Mouse (Mus musculus) c-Kit-positive CD71-positive TER-119-negative erythroid progenitor cells, embryonic 14.5 days (primary cell): ENCODE measurements around the gene Dolk.

Experiments
- DNase-seq: peaks from one replicate; pipeline ENCODE4 v3.0.0-alpha.2; 2013; ENCODE audit warnings: low read depth

The Dolk gene

DNA sequence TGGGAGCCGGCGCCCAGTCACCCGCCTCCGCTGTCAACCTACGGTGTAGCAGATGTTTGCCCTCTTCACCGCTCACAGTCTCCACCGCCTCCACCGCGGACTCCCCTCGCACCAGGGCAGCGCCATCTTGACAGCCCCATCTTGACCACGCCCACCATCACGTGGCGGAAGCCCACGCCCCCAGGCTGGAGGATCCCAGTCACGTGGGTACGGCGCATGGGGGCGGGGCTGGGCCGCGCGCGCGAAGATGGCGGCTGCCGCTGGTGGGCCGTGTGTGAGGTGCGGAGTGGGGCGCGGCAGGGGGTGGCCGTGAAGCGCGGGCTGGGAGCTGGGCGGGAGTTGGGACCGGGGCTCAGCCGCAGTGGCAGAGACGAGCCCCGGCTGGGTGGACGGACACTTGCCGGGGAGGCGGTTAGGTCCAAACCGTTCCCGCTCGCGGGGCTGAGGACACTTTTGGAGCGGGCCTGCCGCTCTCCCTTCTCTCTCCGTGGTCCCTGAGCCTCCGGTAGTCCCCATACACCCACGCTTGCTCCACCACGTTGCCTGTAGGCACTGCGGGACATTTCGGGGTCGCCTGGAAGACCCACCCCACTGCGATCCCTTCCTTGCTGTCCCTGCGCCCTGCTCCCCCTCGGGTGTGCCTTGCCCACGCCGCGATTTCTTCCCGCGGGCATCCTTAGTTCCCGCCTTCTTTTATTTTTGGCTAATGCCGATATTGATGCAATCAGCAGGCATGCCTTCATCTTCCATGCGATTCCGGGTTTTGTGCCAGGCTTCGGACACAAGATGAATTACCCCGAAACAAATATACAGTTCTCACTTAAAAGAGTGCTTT lies at the start of gene Dolk, which contains the start of gene Nup188:
Gene Dolk (minus strand): TSS at position 143 of the 835 bp plus-strand sequence.
Gene Nup188 (plus strand): TSS at position 206 of the 835 bp plus-strand sequence.
- peak; percentile 93 for DNase-seq

DNA sequence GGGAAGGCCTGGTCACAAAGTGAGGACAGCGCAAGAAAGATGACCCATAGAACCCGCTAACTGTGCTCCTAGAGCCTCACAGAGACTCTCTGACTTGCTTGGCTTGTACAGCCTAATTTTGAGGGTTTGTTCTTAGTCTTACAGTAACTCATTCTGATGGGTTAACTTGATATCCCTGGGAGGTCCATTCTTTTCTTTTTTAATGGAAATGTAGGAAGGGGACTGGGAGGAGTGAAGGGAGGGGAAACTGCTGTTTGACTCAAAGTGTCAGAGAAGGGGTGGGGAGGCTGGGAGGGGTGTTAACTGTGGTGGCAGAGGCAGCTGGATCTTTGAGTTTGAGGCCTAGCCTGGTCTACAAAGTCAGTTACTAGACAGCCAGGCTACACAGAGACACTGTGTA lies 49.2 kb upstream of the Dolk start:
- DNase-seq, result no peak

DNA sequence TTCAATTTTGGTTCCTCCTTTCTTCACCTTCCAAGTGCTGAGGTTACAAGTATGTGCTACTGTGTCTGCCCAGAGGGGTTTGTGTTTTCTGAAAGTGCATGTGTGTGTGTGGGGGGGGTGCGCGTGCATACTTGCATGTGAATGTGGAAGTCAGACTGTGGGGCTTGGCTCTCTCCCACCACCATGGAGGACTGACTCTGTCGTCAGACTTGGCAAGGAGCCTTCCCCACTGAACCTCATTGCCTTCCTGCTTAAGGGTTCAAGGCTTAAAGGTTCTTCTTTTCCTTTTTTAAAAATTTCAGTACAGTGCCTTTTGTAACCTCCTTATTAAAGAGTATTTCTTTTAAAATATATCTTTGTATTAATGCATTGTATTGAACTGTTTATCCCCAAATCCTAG lies 42.7 kb upstream of the Dolk start:
- no peak for DNase-seq

DNA sequence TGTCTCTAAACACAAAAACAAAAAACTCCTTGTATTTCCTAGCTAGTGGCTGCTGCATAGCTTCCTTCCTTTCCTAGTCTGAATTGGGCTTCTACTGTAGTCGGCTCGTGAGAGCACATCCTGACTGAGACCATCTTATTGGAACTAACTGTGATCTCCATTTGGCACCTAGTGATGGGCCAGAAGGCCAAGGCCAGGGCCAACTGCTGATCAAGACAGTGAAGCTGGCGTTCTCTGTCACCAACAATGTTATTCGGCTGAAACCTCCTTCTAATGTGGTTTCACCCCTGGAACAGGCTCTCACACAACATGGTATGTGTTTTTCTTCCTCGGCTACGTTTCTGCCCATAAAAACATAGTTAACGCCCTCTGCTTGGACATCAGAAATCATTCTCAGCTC lies 41.1 kb upstream of the Dolk start:
- DNase-seq, result no peak

DNA sequence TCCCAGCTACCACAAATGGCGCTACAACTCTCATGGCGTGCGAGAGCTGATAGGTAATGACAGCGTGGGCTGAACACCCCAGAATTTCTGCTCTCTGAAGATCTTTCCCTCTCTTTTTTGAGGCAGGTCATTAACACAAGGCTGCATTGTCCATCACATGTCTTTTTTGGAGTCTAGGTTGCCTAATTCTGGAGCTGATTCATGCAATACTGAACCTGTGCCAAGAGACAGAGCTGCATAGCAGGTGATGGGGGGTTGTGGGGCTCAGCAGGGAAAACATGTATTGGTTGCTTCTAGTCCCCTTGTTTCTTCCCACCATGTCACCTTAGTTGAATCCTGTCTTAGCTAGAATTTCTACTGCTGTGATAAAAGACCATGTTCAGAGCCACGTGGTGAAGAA lies 39.2 kb upstream of the Dolk start:
- DNase-seq, result no peak

DNA sequence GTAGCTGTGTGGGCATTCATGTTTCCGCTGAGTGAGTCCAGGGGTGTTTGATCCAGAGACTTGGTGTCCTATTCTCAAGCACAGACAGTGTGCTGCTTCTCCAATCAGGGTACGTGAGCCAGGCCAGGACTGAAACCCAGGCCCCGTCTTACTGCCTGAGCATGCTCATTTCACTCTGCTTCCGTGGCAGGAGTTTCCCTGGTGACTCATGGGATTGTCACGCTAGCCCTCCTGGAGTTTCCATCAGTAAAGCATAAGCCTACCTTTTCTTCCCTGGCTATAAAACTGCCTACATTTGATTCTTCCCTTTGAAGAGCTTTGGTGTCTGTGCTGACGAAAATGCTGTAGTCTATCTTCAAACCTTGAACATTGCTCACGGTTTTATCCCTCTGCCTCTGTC lies 37.0 kb upstream of the Dolk start:
- no peak for DNase-seq

DNA sequence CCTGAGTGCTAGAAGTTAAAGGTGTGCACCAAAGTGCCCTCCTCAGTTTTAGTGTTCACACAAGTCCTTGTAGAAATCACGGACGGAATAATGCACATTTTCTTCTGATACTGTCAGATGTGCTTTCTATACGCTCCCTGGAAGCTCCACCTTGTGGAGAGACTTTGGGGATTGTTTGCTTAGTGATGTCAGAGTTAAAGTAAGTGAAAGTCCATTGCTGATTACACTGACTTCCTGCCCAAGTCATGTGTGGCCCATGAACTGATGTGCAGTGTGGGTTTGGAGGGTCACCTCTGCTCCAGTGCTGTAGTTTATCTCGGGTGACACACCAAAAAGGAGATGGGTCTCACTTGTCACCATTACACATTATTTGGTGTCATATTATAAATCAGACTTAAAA lies 33.1 kb upstream of the Dolk start:
- DNase-seq, result no peak

DNA sequence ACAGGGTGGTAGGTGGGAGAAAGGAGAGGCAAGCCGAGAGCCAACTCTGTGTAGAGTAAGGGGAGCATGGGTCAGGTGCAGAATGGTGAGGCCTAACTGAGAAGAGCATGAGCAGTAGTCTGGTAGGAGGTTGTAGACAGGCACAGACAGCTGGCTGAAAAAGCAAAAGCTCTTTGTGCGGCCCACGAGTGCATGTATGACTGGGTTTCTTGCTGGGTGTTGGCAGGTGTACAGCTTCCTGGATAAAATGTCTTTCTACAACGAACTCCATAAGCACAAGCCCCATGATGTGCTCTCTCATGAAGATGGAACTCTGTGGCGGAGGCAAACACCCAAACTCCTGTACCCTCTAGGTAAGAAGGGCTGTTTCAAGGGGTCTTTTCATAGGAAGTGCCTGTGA lies 30.8 kb upstream of the Dolk start:
- DNase-seq, result no peak

DNA sequence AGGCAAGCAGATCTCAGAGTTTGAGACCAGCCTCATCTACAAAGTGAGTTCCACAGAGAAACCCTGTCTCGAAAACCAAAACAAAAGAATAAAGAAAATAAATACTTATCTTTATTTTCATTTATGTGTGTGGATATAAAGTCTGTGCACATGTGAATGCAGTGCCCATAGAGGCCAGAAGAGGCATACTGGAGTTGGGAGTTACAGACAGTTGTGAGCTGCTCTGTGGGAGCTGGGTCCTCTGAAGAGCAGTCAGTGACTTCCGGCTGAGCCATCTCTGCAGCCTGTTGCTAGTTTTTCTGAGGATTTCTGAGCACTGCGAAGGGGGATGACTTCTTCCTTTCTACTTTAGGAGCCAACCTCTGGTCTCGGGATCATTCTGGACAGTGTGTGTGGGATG lies 30.0 kb upstream of the Dolk start:
- no peak for DNase-seq

DNA sequence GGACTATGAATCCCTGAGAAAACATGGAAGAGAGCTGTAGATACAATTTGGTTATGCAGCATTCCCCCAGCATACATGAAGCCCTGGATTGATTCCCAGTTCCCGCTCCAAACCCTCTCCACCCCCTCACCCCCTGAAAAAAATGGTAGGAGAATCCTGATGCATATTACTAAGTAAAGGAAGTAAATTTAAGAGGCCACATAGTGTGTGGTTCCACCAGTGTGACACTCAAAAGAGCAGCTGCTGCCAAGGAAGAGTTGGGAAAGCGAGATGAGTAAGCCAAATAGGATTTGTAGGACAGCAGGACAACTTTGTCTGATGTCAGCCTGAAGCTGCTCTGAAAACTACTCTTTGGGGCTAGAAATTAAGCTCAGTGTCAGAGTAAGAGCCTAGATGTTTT lies 25.3 kb upstream of the Dolk start:
- DNase-seq, result no peak

DNA sequence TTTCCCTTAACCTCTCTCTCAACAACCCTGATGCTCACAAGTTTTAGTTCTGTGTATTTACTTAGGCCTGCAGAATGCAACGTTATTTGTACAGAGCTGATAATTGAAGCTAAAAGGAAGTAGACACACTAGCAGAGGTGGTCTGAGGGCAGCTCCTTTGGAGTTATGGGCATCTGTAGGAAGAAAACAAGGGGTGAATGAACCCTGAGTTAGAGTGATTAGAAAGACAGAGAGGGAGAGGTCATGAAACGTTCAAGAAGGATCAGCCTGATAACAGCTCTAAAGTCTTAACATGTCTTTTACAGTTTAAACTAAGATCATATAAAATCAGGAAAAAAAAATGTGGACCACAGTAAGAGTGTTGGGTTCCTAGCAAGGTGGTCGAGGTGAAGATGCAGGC lies 23.2 kb upstream of the Dolk start:
- DNase-seq, result peak; percentile 28

DNA sequence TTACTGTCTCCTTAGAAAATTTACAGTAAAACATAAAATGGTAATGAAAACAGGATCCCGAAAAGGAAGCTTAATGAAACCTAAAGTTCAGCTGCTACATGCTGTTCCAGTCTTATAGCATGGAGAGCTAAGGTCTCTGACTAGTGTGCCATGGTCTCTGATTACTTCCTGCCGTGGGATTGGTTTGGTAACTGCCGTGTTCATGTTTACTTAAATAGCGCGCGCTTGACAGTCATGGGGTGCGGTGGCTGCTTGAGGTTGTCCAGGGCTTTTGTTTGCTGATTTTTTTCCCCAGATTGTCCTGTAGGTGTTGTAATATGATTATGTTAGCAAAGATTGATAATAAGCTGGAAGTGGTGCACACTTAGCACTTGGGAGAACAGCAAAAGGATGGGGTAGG lies 20.0 kb upstream of the Dolk start:
- DNase-seq, result no peak

DNA sequence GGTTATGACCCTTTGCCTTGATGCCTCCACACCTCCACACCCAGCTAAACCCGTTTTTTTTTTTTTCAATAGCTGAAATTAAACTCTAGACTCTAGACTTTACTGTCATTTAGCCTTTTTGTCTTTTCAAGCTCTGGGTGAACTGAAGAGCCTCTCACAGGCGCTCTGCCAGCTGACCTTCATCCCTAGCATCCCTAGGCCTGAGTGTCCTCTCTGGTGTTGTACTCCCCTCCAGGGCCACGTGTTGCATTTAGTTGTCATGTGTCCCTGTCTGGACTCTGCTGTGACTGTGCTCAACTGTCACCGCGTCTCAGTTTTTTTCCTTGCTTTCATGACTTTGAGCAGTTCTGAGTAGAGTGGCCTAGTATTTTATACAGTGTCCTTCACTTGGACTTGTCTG lies 13.8 kb upstream of the Dolk start:
- DNase-seq, result no peak

DNA sequence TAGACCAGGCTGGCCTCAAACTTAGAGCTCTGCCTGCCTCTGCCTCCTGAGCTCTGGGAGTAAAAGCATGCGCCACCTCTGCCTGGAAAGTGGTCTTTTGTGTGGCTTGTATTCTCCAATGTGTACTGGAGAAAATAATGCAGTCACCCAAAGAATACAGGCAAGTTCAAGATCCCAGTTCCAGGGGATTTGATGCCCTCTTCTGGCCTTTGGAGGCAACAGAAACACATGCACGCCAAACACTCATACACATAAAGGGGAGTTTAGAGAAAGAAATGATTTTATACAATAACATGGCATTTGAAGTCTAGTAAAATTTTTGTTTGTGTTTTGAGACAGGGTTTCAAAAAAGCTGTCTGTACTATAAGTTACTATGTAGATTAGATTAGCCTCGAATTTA lies 13.4 kb upstream of the Dolk start:
- no peak for DNase-seq

DNA sequence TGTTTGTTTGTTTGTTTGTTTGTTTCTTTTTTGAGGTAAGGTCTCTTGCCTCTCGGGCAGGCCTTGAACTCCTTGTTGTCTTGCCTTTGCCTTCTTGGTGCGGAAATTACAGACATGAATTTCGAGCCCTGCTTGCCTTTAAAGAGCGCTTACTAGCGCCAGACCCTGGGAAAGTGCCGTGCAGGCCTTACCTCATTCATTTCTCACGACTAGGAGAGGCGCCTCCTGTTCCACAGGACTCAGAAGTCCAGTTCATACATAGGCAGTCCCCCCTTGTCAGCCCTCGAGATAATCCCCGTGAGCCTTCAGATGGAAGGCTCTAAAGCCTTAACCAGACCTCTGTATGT lies 866 bp upstream of the Dolk start:
- DNase-seq, result peak; percentile 40

DNA sequence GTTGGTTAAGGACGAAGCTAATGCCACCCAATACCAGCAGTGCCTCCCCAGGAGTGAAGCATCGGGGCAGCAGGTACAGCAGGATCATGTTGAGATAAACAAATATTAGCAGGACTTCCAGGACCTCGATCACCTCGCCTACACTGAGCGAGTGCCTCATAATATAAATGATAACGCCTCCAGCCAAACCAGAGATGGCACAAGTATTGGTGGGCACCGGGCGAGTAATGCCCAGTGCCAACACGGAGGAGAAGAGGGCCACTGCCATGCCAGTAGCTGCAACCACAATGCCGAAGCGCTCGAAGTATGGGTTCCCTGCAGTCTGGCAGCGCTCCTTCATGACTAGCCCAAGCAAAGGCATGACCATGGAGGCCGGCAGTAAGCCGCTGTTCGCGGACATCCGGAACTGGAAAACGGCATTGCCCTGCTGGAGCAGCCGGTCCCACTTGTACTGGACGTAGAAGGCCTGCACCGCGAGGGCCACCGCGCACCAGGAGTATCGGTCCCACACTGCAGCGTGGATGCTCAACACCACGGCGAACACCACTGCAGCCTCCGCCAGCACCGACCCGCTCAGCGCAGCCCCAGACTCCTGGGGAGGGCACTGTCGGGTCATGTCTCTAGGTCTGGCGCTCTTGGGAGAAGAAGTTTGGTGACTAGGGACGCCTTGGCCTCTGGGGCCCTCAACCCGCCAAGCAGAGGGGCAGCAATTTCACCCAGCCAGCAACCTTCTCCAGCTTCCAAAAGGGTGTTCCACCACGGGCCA lies 535 bp downstream of the Dolk start:
- DNase-seq, result no peak

DNA sequence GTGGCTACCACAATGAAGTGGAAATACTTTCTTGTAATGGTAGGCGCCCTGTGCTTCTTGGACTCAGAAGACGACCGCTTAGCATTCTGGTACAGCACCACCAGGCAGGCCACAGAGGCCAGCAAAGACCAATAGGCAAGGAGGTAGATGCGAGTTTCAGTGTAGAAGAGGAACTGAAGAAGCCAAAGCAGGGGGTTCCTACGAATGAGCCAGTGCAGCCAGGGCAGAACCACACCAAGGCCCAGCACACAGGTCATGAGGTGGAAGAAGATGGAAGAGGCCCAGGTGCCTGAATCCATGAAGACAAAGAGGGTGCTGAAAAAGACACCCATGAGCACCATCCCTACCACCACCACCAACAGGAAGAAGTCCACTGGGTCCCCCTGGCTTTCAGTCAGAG lies 1.1 kb downstream of the Dolk start:
- no peak for DNase-seq

DNA sequence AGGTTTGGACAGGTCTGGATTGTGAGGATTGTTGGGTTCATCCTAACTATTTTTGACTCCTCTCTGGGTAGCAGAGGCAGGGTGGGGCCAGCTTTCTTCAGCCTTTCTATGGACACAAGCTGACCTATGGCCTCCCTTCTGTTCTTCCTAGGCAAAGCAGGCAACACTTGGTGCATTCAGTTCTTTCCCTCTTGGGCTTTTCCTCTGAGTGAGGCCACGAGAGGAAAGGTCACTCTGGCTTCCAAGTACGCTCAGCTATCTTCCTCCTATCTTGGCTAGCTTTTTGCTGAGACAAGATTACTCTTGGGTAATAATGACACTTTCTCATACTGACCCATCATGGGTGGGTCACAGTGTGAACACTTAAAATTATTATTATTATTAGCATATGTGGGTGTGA lies 2.9 kb downstream of the Dolk start:
- no peak for DNase-seq

DNA sequence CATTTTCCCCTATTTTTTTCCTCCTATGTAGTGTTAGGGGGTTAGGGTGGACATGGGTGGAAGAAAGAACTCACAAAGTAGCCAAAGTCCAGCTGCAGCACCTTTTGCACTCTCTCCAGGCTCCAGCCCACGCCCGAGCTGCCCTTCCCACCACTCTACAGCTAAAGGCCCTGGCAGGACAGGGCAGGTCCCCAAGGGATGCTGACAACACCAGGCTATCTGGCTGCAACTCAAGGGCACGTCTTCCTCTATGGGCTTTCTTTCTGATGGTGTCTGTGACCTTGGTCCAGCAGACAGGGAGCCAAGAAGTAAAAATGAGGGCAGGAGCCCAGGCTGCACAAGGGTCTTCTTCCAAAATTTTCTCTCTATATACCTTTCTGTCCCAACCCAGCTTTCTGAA lies 4.5 kb downstream of the Dolk start:
- DNase-seq, result no peak

DNA sequence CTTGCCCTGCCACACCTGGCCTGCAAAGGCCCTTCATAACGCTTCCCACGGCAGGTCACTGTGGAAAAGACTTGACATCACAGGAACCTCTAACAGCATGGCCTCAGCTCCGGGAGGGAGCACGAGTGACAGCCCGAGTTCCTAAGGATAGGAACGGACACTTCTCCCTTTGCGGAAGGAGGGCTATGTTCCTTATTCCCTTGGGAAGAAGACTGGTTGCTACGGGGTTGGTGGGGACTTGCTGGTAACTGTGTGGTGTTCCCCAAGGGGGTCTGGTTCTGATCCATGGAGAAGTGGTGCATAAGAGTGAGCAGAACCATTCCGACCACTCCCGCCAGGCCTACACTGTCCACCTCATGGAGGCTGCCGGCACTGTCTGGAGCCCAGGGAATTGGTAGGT lies 5.4 kb downstream of the Dolk start, which contains the start of gene Gm28038:
Gene Gm28038 (plus strand): TSS at position 301 of the 400 bp plus-strand sequence.
- DNase-seq, result no peak

DNA sequence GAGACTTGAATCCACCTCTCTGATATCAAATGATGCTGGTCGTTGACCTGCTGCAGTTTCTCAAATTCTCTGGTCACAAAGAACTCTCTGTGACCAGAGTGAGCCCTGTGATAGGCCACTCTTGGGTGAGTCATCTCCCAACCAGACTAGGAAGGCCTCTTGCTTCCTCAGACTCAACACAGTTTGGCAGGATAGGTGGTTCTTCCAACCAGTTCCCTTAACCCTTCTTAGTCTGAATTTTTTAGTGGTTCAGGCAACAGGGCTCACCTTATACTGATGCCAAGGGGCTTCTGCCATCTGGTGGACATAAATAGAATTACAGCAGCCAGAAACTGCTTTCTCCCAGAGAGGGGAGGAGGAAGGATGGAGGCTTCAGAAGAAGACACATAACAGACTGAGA lies 16.0 kb downstream of the Dolk start:
- DNase-seq, result peak; percentile 45

DNA sequence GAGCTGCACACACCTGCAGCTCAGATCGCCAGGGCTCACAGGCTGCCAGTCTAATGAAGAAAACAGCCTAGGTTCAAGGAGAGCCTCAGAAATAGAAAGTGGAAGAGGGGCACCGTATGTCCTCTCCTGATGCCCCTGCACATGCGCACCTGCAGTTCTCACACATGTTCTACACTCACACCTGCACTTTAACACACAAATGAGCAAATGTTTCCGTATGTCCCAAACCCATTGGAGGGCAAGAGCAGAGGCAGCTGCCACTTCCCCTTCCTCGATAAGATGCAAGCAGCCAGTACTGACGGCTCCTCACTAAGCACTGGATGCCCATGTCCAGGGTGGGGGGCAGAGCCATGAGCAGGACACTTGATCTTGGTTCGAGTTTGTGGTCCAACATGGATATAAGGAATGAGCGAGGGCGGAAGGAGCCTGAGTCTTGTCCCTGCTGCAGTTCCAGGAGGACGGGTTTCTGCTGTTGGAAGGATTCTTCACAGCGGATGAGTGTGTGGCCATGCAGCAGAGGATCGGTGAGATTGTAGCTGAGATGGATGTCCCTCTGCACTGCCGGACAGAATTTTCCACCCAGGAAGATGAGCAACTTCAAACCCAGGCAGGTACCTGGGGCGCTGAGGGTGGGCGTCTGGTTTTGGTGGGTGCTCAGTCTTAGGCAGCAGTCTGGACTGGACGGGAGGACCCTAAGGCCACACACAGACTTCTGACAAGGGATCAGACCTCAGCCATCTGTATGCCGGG lies 16.7 kb downstream of the Dolk start:
- DNase-seq, result no peak

DNA sequence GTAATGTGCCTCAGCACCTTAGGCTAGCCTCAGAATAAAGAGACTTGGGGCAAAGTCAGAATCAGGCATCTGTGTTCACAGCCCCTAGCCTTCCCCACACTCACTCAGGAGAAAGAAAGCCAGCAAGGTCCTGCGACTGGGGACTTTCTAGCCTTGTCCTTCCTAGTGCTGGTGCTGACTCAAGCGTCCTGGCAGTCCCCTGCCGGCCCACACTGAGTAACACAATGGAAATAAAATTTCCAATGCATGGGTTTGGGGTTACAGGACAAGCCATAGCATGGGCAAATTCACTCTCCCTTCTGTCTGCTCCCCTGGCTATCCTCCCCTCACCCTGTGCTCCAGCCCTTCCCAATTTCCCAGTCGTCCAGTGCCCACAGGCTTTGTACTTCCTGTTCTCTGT lies 17.8 kb downstream of the Dolk start:
- no peak for DNase-seq
